Mouse (Mus musculus) kidney, postnatal 0 days (tissue): ENCODE data around the gene Klhl21. TPM values are rescaled to one million over a fixed set of nuclear protein-coding genes. Genes with fewer than 3 reads are reported as not detected.
A peak's percentile ranks its signal among the peaks of the same experiment; 100 is the strongest.
"Not testable (repeated sequence)": the region's sequence is repeated elsewhere in the genome, so short reads cannot be mapped to it uniquely, and the experiment has no call there.

ENCODE experiments used
- ATAC-seq: fragments of 200-750 bp; cut with Nextera tagmentation; replicated peaks from 2 replicates; pipeline ENCODE4 v1.8.0; 2017; ENCODE audit warnings: low read depth, moderate number of reproducible peaks, moderate TSS enrichment, moderate library complexity; ENCODE audit not compliant: low FRiP score
- DNase-seq: peaks from one replicate; pipeline ENCODE4 v3.0.0-alpha.2; 2016; ENCODE audit warnings: low spot score
- H3K27ac ChIP-seq: fragments of 300-500 bp; sonication (generic); 2 replicates; pipeline ENCODE4 v1.5.1; 2014; ENCODE audit warnings: mild to moderate bottlenecking
- H3K27me3 ChIP-seq: fragments of 300-500 bp; sonication (generic); 2 replicates; pipeline ENCODE4 v1.6.1; 2014; ENCODE audit warnings: low read length, mixed read lengths; ENCODE audit not compliant: insufficient read depth
- H3K36me3 ChIP-seq: fragments of 300-500 bp; sonication (generic); 2 replicates; pipeline ENCODE4 v1.6.1; 2014; ENCODE audit warnings: low read length, mixed read lengths; ENCODE audit not compliant: insufficient read depth
- H3K4me1 ChIP-seq: fragments of 300-500 bp; sonication (generic); replicated peaks from 2 replicates; pipeline ENCODE4 v1.6.1; 2014; ENCODE audit warnings: antibody characterized with exemption, low read length, mixed read lengths; ENCODE audit not compliant: insufficient read depth
- H3K4me2 ChIP-seq: fragments of 300-500 bp; sonication (generic); 2 replicates; pipeline ENCODE4 v1.6.1; 2014; ENCODE audit warnings: mild to moderate bottlenecking, low read length, moderate library complexity, mixed read lengths
- H3K4me3 ChIP-seq: fragments of 300-500 bp; sonication (generic); replicated peaks from 2 replicates; pipeline ENCODE4 v1.5.1; 2014; ENCODE audit warnings: low read depth, low read length
- H3K9ac ChIP-seq: fragments of 300-500 bp; sonication (generic); 2 replicates; pipeline ENCODE4 v1.6.1; 2014; ENCODE audit warnings: low read depth, low read length
- H3K9me3 ChIP-seq: fragments of 300-500 bp; sonication (generic); replicated peaks from 2 replicates; pipeline ENCODE4 v1.6.1; 2016; ENCODE audit warnings: low read length, inconsistent platforms, mixed read lengths
- CTCF ChIP-seq: IDR thresholded peaks from 2 replicates; pipeline ENCODE4 v1.5.1; 2016; ENCODE audit warnings: antibody characterized with exemption, low read depth, mild to moderate bottlenecking, moderate library complexity
- WGBS: fragments of 180-500 bp; shearing (Covaris S2); extraction: QIAGEN DNeasy Blood & Tissue Kit; methylation state at CpG from one replicate; pipeline ENCODE4 v1.1.7; 2014; 5-methylcytosine and 5-hydroxymethylcytosine counted together
- polyA plus RNA-seq: library from polyadenylated mRNA; unstranded; fragments of >200 nt; fragmentation: Nextera tagmentation; extraction: Ambion mirVana; gene quantifications from 2 replicates; pipeline ENCODE4 v1.2.1, GENCODE M21; 2015

The Klhl21 gene
- polyA plus RNA-seq, 1 experiment from 2014 or later, result 10.7 TPM

- Histone ChIP-seq H3K4me2 (no peak overlapping the region), H3K36me3 (no peaks in the 10 kb centered on the region), H3K27me3 (no peaks in the 10 kb centered on the region), H3K4me1 (peaks cover 22% of the 10 kb centered on the region), H3K9ac (no peak overlapping the region), H3K27ac (no peak overlapping the region), H3K4me3 (no peak overlapping the region), H3K9me3 (no peaks in the 10 kb centered on the region)
- WGBS, result 75% methylated on average over 4 of the region's 4 CpGs
- no peak for ATAC-seq
- DNase-seq, result peak; percentile 54
- peak; percentile 60 for TF ChIP-seq CTCF
These were observed 21.4 kb downstream of the Klhl21 start for GRCm38 (mm10) chr4:152029997-152030396.

GRCm38 (mm10) chr4:152032922-152033321, 24.3 kb downstream of the Klhl21 start:
- ATAC-seq, result no peak
- H3K9me3 ChIP-seq, result no peaks in the 10 kb centered on the region
- no peak for TF ChIP-seq CTCF
- peaks cover 5% of the 10 kb centered on the region for H3K4me1 ChIP-seq
- no peak overlapping the region for H3K9ac ChIP-seq
- no peak overlapping the region for H3K4me2 ChIP-seq
- H3K4me3 ChIP-seq, result no peak overlapping the region
- DNase-seq, result no peak
- H3K27ac ChIP-seq, result no peak overlapping the region
- H3K36me3 ChIP-seq, result no peaks in the 10 kb centered on the region
- H3K27me3 ChIP-seq, result no peaks in the 10 kb centered on the region
- 88% methylated on average over 13 of the region's 13 CpGs for WGBS

DNA sequence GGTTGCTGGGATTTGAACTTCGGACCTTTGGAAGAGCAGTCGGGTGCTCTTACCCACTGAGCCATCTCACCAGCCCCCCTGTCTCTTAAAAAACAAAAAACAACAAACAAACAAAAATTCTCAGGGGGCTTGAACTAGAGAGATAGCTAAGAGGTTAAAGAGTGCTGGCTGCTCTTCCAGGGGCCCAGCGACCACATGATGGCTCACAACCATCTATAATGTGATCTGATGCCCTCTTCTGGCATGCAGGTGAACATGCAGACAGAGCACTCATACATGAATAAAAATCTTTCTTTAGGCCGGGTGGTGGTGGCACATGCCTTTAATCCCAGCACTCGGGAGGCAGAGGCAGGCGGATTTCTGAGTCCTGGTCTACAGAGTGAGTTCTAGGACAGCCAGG, 27.9 kb downstream of the Klhl21 start:
- not testable (repeated sequence) for H3K9me3 ChIP-seq, H3K4me3 ChIP-seq, H3K9ac ChIP-seq, H3K36me3 ChIP-seq, H3K4me1 ChIP-seq, H3K27me3 ChIP-seq, DNase-seq, H3K27ac ChIP-seq, H3K4me2 ChIP-seq, ATAC-seq
- WGBS, result 87% methylated on average over 6 of the region's 6 CpGs
- TF ChIP-seq CTCF, result peak; percentile 41

GRCm38 (mm10) chr4:152038225-152038984, 29.8 kb downstream of the Klhl21 start, which contains the start of gene Tas1r1:
Gene Tas1r1 (minus strand): TSS chr4:152038568.
- H3K4me1 ChIP-seq, result peaks cover 8% of the 10 kb centered on the region; the same call in 1 of the 2 replicates
- WGBS, result 34% methylated on average over 10 of the region's 10 CpGs
- H3K4me2 ChIP-seq, result peak within 1 kb of the TSS; percentile 88
- DNase-seq (no peak), ATAC-seq (no peak)
- H3K9me3 ChIP-seq, result no peaks in the 10 kb centered on the region
- TF ChIP-seq CTCF, result no peak
- H3K9ac ChIP-seq, result peak within 1 kb of the TSS; percentile 79
- peaks cover 10% of the 10 kb centered on the region; the same call in 1 of the 2 replicates for H3K36me3 ChIP-seq
- H3K27me3 ChIP-seq, result no peaks in the 10 kb centered on the region
- H3K27ac ChIP-seq, result peak within 1 kb of the TSS; percentile 40; the same call in 1 of the 2 replicates
- peak within 1 kb of the TSS; percentile 89 for H3K4me3 ChIP-seq

DNA sequence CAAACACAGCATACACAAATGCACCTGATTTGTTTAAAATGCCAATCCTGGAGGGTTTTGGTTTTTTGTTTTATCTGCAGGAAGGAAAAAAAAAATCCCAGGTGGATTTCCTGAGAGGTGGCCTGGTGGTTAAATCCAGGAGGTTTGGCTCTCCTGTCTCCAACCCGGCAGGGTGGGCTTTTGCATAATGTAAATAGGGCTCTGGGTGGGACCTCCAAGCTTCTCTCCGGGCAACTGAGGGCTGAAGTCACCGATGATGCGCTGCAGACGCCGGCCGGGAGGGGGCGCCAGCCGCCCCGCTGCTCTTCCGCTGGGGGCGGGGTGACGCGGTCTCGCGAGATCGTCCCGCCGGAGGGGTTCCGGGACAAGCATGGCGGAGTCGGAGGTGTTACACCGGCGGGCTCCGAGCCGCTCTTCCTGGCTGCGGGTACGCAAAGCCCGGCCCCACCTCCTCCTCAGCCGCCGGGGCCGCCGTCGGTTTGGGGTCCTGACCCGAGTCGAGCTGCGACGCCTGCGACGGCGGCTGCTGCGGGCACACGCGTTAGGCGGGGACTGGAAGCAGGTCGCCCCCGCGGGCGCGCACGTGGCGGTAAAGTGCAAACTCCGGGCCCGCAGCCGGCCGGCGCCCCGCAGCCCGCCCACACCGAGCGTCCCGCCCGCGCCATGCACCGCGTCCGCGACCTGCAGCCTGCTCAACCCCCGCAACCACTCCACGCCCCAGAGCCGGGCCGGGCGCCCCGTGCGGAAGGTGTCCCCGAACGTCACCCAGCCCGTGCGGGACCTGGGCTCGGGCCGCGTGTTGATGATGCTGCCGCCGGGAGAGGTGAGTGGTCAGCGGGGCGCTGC, 30.6 kb downstream of the Klhl21 start, which contains the start of gene Nol9:
Gene Nol9, plus strand, starts transcription at position 337 of the 846 bp plus-strand sequence.
- H3K27ac ChIP-seq, result peak within 1 kb of the TSS; percentile 40; the same call in 1 of the 2 replicates
- peak; percentile 87 for ATAC-seq
- H3K4me3 ChIP-seq, result peak within 1 kb of the TSS; percentile 89
- peaks cover 8% of the 10 kb centered on the region; the same call in 1 of the 2 replicates for H3K4me1 ChIP-seq
- peaks cover 16% of the 10 kb centered on the region; the same call in 1 of the 2 replicates for H3K36me3 ChIP-seq
- H3K9me3 ChIP-seq, result no peaks in the 10 kb centered on the region
- H3K9ac ChIP-seq, result peak within 1 kb of the TSS; percentile 79
- DNase-seq, result peak; percentile 92
- peak within 1 kb of the TSS; percentile 88 for H3K4me2 ChIP-seq
- H3K27me3 ChIP-seq, result no peaks in the 10 kb centered on the region
- under 1% methylated on average over 85 of the region's 86 CpGs for WGBS
- TF ChIP-seq CTCF, result peak; percentile 98

- H3K36me3 ChIP-seq, result peaks cover 21% of the 10 kb centered on the region
- no peak overlapping the region for H3K27ac ChIP-seq
- 4% methylated on average over 25 of the region's 25 CpGs for WGBS
- H3K4me3 ChIP-seq, result peak overlapping the region; percentile 89
- DNase-seq, result peak; percentile 6
- peak overlapping the region; percentile 88 for H3K4me2 ChIP-seq
- H3K9ac ChIP-seq, result peak overlapping the region; percentile 79
- peaks cover 8% of the 10 kb centered on the region; the same call in 1 of the 2 replicates for H3K4me1 ChIP-seq
- no peaks in the 10 kb centered on the region for H3K27me3 ChIP-seq
- no peak for TF ChIP-seq CTCF
- ATAC-seq, result no peak
- no peaks in the 10 kb centered on the region for H3K9me3 ChIP-seq
These were observed 31.3 kb downstream of the Klhl21 start for GRCm38 (mm10) chr4:152039831-152040310.
